Mouse (Mus musculus) inflammation-experienced regulatory T-cells, adult 6 months (primary cell): ENCODE data around the gene Mvb12b. TPM values are rescaled to one million over a fixed set of nuclear protein-coding genes. Genes with fewer than 3 reads are reported as not detected.

Source experiments
- ATAC-seq: one replicate; pipeline ENCODE4 v1.8.0; 2017
- polyA plus RNA-seq, 3 experiments: library from polyadenylated mRNA; unstranded; fragments of 100-300 nt; shearing (Covaris generic); gene quantifications; one replicate each; pipeline ENCODE4 v1.2.1; 2017

Gene Mvb12b
- polyA plus RNA-seq, 3 experiments from 2014 or later: 0.80 to 2.0 (median 1.9) TPM

- no peak for ATAC-seq
These were observed 41.1 kb downstream of the Mvb12b start for GRCm38 (mm10) chr2:33846635-33847034.

GRCm38 (mm10) chr2:33843642-33844041 lies 44.1 kb downstream of the Mvb12b start:
- ATAC-seq: no peak

- ATAC-seq: no peak
These were observed 44.7 kb downstream of the Mvb12b start for GRCm38 (mm10) chr2:33842983-33843577.

GRCm38 (mm10) chr2:33841980-33842379 lies 45.8 kb downstream of the Mvb12b start:
- no peak for ATAC-seq

- ATAC-seq: no peak
These were observed 47.3 kb downstream of the Mvb12b start for GRCm38 (mm10) chr2:33840483-33840882.

GRCm38 (mm10) chr2:33839252-33839651 lies 48.5 kb downstream of the Mvb12b start:
- no peak for ATAC-seq

GRCm38 (mm10) chr2:33837297-33837696 lies 50.4 kb downstream of the Mvb12b start:
- ATAC-seq: no peak

- ATAC-seq: no peak
These were observed 51.0 kb downstream of the Mvb12b start for GRCm38 (mm10) chr2:33836660-33837213.

GRCm38 (mm10) chr2:33835038-33835437 lies 52.7 kb downstream of the Mvb12b start:
- ATAC-seq: no peak

GRCm38 (mm10) chr2:33833902-33834301 lies 53.8 kb downstream of the Mvb12b start:
- ATAC-seq: no peak

GRCm38 (mm10) chr2:33829870-33830269 lies 57.9 kb downstream of the Mvb12b start:
- no peak for ATAC-seq

- ATAC-seq: no peak
These were observed 61.0 kb downstream of the Mvb12b start for GRCm38 (mm10) chr2:33826777-33827176.

- ATAC-seq: no peak
These were observed 62.7 kb downstream of the Mvb12b start for GRCm38 (mm10) chr2:33824935-33825514.

- peak; percentile 73 for ATAC-seq
These were observed 65.8 kb downstream of the Mvb12b start for GRCm38 (mm10) chr2:33821677-33822607.

GRCm38 (mm10) chr2:33820450-33820849 lies 67.3 kb downstream of the Mvb12b start:
- ATAC-seq: no peak

GRCm38 (mm10) chr2:33820037-33820436 lies 67.7 kb downstream of the Mvb12b start:
- no peak for ATAC-seq

GRCm38 (mm10) chr2:33818385-33818784 lies 69.4 kb downstream of the Mvb12b start:
- peak; percentile 42 for ATAC-seq

- ATAC-seq: peak; percentile 59
These were observed 69.9 kb downstream of the Mvb12b start for GRCm38 (mm10) chr2:33817663-33818346.

GRCm38 (mm10) chr2:33817080-33817479 lies 70.7 kb downstream of the Mvb12b start:
- no peak for ATAC-seq

GRCm38 (mm10) chr2:33814581-33814980 lies 73.2 kb downstream of the Mvb12b start:
- no peak for ATAC-seq

- no peak for ATAC-seq
These were observed 74.1 kb downstream of the Mvb12b start for GRCm38 (mm10) chr2:33813501-33814240.

- ATAC-seq: no peak
These were observed 74.8 kb downstream of the Mvb12b start for GRCm38 (mm10) chr2:33812980-33813379.
